Mouse (Mus musculus): ENCODE results near the gene Muc5b.

Gene Muc5b

GRCm38 (mm10) chr7:141908591-141908990, 69.7 kb downstream of the Muc5b start:
- DNase-seq = no peak

- no peak for DNase-seq
These were observed 72.4 kb downstream of the Muc5b start for GRCm38 (mm10) chr7:141911305-141911704.

- DNase-seq = no peak
These were observed 79.5 kb downstream of the Muc5b start, which contains the start of gene Tollip for GRCm38 (mm10) chr7:141918407-141918806. Tollip (minus strand) TSS chr7:141918507.
